Mouse (Mus musculus): ENCODE data around the gene Acbd3.

DNA sequence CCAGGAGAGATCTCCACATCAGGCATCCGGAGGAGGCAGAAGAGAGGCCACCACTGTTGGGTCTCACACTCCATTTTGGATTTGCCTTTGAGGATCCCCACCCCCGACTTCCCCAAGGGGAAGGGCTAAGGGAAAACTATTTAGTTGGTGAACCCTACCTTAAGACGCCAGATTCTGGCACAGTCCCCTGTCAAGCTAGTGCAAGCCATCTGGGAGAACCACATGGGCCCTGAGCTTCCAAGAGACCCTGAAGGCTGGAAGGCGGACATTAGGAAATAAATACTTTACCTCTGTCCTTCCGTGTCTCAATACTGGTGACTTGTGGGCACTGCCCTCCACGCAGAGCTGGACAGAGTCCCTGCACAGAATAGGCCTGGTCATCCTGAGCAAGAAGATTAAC, 50.7 kb downstream of the Acbd3 start:
- TF ChIP-seq GATA1 (IDR thresholded peaks at IDR 0.05; ENCODE audit: low read length) (no peak), TAL1 (IDR thresholded peaks at IDR 0.05; ENCODE audit: low read length) (no peak)
